Mouse (Mus musculus): ENCODE measurements at regions not wholly inside any gene's neighbourhood (a gene's known extent, or its start where the extent isn't known, plus 50 kb on each side); places are given as distances from the start of the nearest gene placed in this dataset.

DNA sequence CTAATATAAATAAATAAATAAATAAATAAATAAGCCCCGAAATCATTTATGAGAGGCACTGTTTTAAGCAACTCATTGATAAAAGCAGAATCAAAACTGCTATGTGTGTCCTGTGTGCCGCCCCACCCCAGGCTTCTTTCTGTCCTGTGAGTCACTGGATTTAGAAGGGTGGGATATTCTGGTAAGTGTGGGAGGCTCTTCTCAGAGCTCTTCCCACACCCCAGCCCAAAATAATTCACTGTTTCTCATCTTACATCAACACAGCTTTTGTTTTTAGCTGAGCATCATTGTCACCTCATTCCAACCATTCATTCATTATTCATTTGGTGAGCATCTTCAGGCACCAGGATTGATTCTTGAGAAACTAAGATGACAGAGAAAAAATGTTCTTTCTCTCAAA is 118.4 kb downstream of the Barx2 start:
- peak; percentile 52 to 62 for DNase-seq (ENCODE audit: extremely low spot score in 1 of 2, low spot score in 1 of 2)

DNA sequence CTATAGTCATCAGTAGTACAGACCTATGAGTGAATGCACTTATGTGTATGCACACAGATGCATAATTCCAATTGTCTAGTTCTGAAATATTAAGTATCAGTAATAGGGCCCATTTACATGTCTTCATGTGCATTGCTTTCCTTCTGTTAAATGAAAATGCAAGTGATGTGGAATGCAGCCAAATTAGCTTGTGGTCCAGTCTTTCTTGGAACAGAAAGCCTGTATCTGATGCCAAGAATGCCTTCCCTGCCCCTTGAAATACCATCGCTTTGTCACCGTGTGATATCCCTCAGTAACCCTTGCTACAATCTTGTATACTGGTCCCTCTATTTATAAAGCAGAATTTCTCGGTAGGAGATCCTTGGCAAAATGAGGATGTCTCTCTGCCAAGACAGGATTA is 137.3 kb downstream of the Barx2 start:
- DNase-seq (ENCODE audit: extremely low spot score in 1 of 2, low spot score in 1 of 2): no peak

DNA sequence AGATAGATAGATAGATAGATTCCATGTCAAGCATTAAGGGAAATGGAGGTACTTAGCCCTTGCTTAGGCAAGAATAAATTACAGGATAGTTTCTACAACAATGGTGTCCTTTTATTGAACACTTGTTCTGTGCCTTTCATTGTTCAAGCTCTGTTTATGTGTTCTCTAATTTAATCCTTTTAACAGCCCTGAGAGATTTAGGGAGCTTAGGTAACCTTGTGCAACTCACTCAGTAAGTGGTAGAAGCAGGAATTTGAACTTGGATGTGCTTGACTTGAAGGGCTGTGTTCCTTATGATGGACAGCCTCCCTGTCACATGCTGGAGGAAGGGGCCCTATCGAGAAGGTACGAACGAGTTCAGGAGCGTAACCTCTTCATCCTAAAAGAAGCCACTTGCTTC is 147.9 kb downstream of the Barx2 start:
- no peak for DNase-seq (ENCODE audit: extremely low spot score in 1 of 2, low spot score in 1 of 2)

DNA sequence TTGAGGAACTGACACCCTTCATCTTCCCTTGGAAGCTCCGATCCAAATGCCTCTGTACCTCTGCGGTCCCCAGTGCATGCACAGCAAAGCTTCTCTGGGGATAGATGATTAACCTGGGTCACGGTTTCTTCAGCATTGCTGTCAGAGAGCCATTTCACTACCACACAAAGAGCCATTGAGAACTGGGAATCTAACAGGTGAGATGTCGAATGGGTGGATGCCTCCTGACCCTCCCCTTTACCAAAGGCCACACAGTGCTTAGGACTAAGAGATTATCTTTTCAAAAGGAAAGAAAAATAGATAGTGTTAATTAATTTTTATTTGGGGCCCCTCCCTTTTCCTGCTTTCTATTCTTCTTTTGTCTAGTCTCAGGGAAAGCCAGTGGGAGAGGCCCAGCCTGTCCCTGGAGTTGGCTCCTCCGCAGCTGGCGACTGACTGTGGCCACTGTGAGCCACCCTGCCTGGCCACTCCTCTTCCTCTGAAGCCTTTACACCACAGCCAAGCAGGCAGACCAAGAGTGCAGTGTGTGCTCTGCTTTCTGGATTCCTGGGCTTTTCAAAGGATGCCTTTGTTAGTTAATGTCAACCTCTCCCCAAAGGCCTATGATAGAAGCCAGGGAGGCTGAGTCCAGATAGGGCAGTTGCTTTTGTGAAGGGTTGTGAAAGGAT is 155.2 kb downstream of the Barx2 start:
- no peak for DNase-seq (ENCODE audit: extremely low spot score in 1 of 2, low spot score in 1 of 2)

GRCm38 (mm10) chr9:31730443-31730842 is 182.8 kb downstream of the Barx2 start:
- no peak for DNase-seq (ENCODE audit: extremely low spot score in 1 of 2, low spot score in 1 of 2)

- DNase-seq (ENCODE audit: extremely low spot score in 1 of 2, low spot score in 1 of 2): no peak
Measured at GRCm38 (mm10) chr9:31719309-31719708, 194.0 kb downstream of the Barx2 start.

GRCm38 (mm10) chr9:31710022-31710421 is 203.2 kb downstream of the Barx2 start:
- no peak for DNase-seq (ENCODE audit: extremely low spot score in 1 of 2, low spot score in 1 of 2)

DNA sequence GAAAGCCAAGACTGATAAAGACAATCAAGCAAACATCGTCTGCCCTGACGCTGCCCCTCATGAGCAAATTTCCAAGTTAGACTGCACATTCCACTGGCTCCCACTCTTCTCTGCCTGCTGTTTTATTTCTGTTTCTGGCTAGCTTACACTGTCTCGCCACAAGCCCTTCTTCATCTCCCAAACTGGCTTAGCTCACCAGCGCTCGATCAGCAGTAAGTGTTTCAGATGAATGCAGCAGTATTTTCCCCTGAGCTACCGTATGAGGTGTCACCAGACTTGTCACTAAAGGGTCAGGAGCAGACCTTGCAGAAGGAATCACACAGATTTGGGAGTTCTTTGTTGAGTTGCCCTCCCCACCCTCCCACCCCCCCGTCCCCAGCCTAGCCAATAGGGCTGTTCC is 206.6 kb downstream of the Barx2 start:
- no peak for DNase-seq (ENCODE audit: extremely low spot score in 1 of 2, low spot score in 1 of 2)

- no peak for DNase-seq (ENCODE audit: extremely low spot score in 1 of 2, low spot score in 1 of 2)
Measured at GRCm38 (mm10) chr9:31690921-31691475, 222.3 kb downstream of the Barx2 start.

- no peak for DNase-seq (ENCODE audit: extremely low spot score in 1 of 2, low spot score in 1 of 2)
Measured at GRCm38 (mm10) chr9:31688398-31688705, 224.1 kb upstream of the Tmem45b start.

GRCm38 (mm10) chr9:31687686-31688397 is 223.6 kb upstream of the Tmem45b start:
- peak in 1 of 2 experiments; percentile 6 for DNase-seq (ENCODE audit: extremely low spot score in 1 of 2, low spot score in 1 of 2)

- no peak for DNase-seq (ENCODE audit: extremely low spot score in 1 of 2, low spot score in 1 of 2)
Measured at GRCm38 (mm10) chr9:31686466-31686865, 222.2 kb upstream of the Tmem45b start.

- DNase-seq (ENCODE audit: extremely low spot score in 1 of 2, low spot score in 1 of 2): no peak
Measured at GRCm38 (mm10) chr9:31684812-31685188, 220.5 kb upstream of the Tmem45b start.

- DNase-seq (ENCODE audit: extremely low spot score in 1 of 2, low spot score in 1 of 2): no peak
Measured at GRCm38 (mm10) chr9:31684099-31684811, 220.0 kb upstream of the Tmem45b start.

- DNase-seq (ENCODE audit: extremely low spot score in 1 of 2, low spot score in 1 of 2): no peak
Measured at GRCm38 (mm10) chr9:31683302-31684081, 219.2 kb upstream of the Tmem45b start.

DNA sequence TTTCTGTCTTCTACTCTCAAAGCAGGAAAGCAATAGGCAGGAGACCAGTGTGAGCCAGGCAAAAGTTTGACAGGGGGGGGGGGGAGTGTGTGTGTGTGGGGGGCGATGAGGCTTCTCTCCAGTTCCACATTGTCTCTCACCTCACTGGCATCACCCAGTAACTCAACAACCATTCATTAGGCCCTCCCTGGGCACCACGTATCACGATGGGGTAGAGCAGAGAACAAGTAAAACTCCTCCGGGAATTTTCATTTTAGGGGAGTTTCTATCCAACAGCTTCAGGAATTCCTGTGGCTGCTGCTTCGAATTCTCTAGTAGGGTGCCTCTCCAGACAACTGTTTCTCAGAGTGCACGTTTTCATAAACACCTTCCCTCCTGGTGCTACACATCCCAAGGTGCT is 218.6 kb upstream of the Tmem45b start:
- DNase-seq (ENCODE audit: extremely low spot score in 1 of 2, low spot score in 1 of 2): no peak

- peak in 1 of 2 experiments; percentile 34 for DNase-seq (ENCODE audit: extremely low spot score in 1 of 2, low spot score in 1 of 2)
Measured at GRCm38 (mm10) chr9:31677150-31677549, 212.9 kb upstream of the Tmem45b start.

GRCm38 (mm10) chr9:31659026-31659425 is 194.8 kb upstream of the Tmem45b start:
- DNase-seq (ENCODE audit: extremely low spot score in 1 of 2, low spot score in 1 of 2): no peak

GRCm38 (mm10) chr9:31657612-31658011 is 193.3 kb upstream of the Tmem45b start:
- DNase-seq (ENCODE audit: extremely low spot score in 1 of 2, low spot score in 1 of 2): no peak

DNA sequence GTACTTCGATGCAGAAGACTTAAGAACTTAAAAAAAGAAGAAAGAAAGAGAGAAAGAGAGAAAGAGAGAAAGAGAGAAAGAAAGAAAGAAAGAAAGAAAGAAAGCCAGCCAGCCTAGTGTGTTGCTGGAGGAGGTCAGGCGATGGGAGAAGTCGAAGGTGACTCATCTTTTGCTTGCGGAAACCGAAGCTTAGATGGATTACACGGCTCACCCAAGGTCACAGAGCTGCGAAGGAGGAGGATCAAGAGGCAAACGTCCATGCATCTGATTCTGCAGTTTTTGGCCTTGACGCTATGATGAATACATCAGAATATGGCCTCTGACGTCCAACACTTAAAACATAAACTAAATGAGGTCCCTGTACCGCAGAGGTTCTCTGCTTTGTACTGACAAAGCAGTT is 192.4 kb upstream of the Tmem45b start:
- DNase-seq (ENCODE audit: extremely low spot score in 1 of 2, low spot score in 1 of 2): no peak

GRCm38 (mm10) chr9:31654747-31655146 is 190.5 kb upstream of the Tmem45b start:
- no peak for DNase-seq (ENCODE audit: extremely low spot score in 1 of 2, low spot score in 1 of 2)
